12 mouse cellular contexts compared by ENCODE assay signal in the genomic region with DNA sequence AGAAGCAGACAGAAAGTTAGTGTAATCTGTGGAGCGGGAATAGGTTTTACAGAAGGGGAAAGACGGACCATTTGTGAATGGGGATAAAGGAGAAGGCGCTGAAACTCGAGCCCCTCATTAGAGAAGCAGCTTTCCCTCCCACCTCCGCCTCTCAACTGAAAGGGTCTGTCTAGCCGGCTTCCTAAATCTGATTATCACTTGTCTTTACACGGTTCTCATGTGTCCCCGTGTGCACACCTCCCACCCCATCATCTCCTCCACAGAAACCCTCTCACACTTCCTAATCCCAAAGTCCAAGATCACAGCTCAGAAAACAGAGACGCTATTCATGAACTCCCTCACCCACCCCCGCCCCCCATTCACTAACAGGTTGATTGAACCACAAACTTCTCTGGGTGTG. TPM values are rescaled to one million over a fixed set of nuclear protein-coding genes. Genes with fewer than 3 reads are reported as not detected.
DNase-seq lines count a peak whose midpoint lies in the region; ATAC-seq and TF ChIP-seq lines count a peak whose summit lies in the region.
"Had no signal": no experiment of that assay in that cellular context is flagged by ENCODE, and none has a peak within 500 bp of the region (broad histone marks: within the 10 kb centered on the region; RNA-seq: fewer than 3 reads in every experiment).

No protein-coding gene starts in this region.

- no peaks in the 10 kb centered on the region for H3K9me3 ChIP-seq in heart, postnatal 0 days (replicated peaks; ENCODE audit: control insufficient read depth, low read length)
- no peaks in the 10 kb centered on the region for H3K9me3 ChIP-seq in midbrain, embryonic 12.5 days
- H3K9me3 ChIP-seq in midbrain, embryonic 15.5 days, result no peaks in the 10 kb centered on the region
- H3K9me3 ChIP-seq in forebrain, embryonic 15.5 days, result no peaks in the 10 kb centered on the region
- H3K9me3 ChIP-seq in stomach, embryonic 15.5 days, result no peaks in the 10 kb centered on the region

- WGBS in heart, postnatal 0 days, result 25% methylated on average over 10 of the region's 10 CpGs
- WGBS in midbrain, embryonic 12.5 days, result 8% methylated on average over 10 of the region's 10 CpGs
- 10% methylated on average over 10 of the region's 10 CpGs for WGBS in midbrain, embryonic 15.5 days
- WGBS in forebrain, embryonic 15.5 days, result 3% methylated on average over 10 of the region's 10 CpGs
- WGBS in stomach, embryonic 15.5 days, result 16% methylated on average over 10 of the region's 10 CpGs

- no peak for TF ChIP-seq EP300 in heart, postnatal 0 days (IDR thresholded peaks at IDR 0.05; ENCODE audit: low read depth)

- H3K4me1 ChIP-seq in heart, postnatal 0 days (ENCODE audit: control insufficient read depth, insufficient read depth), result peaks cover 36% of the 10 kb centered on the region
- H3K4me1 ChIP-seq in midbrain, embryonic 12.5 days, result peaks cover 66% of the 10 kb centered on the region
- peaks cover 46% of the 10 kb centered on the region for H3K4me1 ChIP-seq in midbrain, embryonic 15.5 days
- H3K4me1 ChIP-seq in forebrain, embryonic 15.5 days, result peaks cover 75% of the 10 kb centered on the region
- peaks cover 17% of the 10 kb centered on the region for H3K4me1 ChIP-seq in stomach, embryonic 15.5 days

- H3K36me3 ChIP-seq in heart, postnatal 0 days (replicated peaks; ENCODE audit: control insufficient read depth, insufficient read depth, low read length), result peaks cover 11% of the 10 kb centered on the region
- peaks cover 26% of the 10 kb centered on the region for H3K36me3 ChIP-seq in midbrain, embryonic 12.5 days
- no peaks in the 10 kb centered on the region for H3K36me3 ChIP-seq in midbrain, embryonic 15.5 days (replicated peaks)
- peaks cover 10% of the 10 kb centered on the region for H3K36me3 ChIP-seq in forebrain, embryonic 15.5 days
- no peaks in the 10 kb centered on the region for H3K36me3 ChIP-seq in stomach, embryonic 15.5 days

- no peak for DNase-seq in heart, postnatal 0 days (ENCODE audit: low spot score)
- DNase-seq in heart, adult 9 months (ENCODE audit: low spot score in 2 of 2), result no peak
- DNase-seq in right cerebral cortex, adult 18-20 months, result no peak
- no peak for DNase-seq in layer of hippocampus, adult 9-10 months (ENCODE audit: low spot score)
- DNase-seq: kidney, adult 2 months; left cerebral cortex, postnatal 4 days; lung, postnatal 4 days; spleen, adult 18-20 months had no signal

- peak overlapping the region; percentile 18 for H3K27ac ChIP-seq in heart, postnatal 0 days (ENCODE audit: low read depth)
- no peak overlapping the region for H3K27ac ChIP-seq in midbrain, embryonic 12.5 days (replicated peaks)
- H3K27ac ChIP-seq in midbrain, embryonic 15.5 days, result no peak overlapping the region
- peak overlapping the region; percentile 53 for H3K27ac ChIP-seq in forebrain, embryonic 15.5 days (replicated peaks)
- H3K27ac ChIP-seq in stomach, embryonic 15.5 days, result peak overlapping the region; percentile 33; the same call in 1 of the 2 replicates

- no peaks in the 10 kb centered on the region for H3K27me3 ChIP-seq in heart, postnatal 0 days (ENCODE audit: control insufficient read depth, insufficient read depth, low read length)
- H3K27me3 ChIP-seq in midbrain, embryonic 12.5 days, result 0 out of 2 replicates have a peak, but pooled peaks cover 4% of the 10 kb centered on the region
- no peaks in the 10 kb centered on the region for H3K27me3 ChIP-seq in midbrain, embryonic 15.5 days (replicated peaks)
- H3K27me3 ChIP-seq in forebrain, embryonic 15.5 days, result no peaks in the 10 kb centered on the region
- H3K27me3 ChIP-seq in stomach, embryonic 15.5 days (replicated peaks), result no peaks in the 10 kb centered on the region

- no peak overlapping the region for H3K9ac ChIP-seq in heart, postnatal 0 days (replicated peaks; ENCODE audit: low read depth, low read length)
- no peak overlapping the region for H3K9ac ChIP-seq in midbrain, embryonic 12.5 days (replicated peaks)
- H3K9ac ChIP-seq in midbrain, embryonic 15.5 days, result no peak overlapping the region
- no peak overlapping the region for H3K9ac ChIP-seq in forebrain, embryonic 15.5 days (replicated peaks)
- no peak overlapping the region for H3K9ac ChIP-seq in stomach, embryonic 15.5 days

- TF ChIP-seq CTCF in heart, postnatal 0 days (IDR thresholded peaks at IDR 0.05; ENCODE audit: low read depth), result no peak

- H3K4me2 ChIP-seq in heart, postnatal 0 days (ENCODE audit: low read depth, low read length), result no peak overlapping the region
- H3K4me2 ChIP-seq in midbrain, embryonic 12.5 days (replicated peaks), result peak overlapping the region; percentile 24; the same call in 1 of the 2 replicates
- H3K4me2 ChIP-seq in midbrain, embryonic 15.5 days, result no peak overlapping the region
- H3K4me2 ChIP-seq in forebrain, embryonic 15.5 days (replicated peaks), result 0 out of 2 replicates have a peak overlapping the region, but pooled peaks have one; percentile 1
- no peak overlapping the region for H3K4me2 ChIP-seq in stomach, embryonic 15.5 days

- H3K4me3 ChIP-seq in heart, postnatal 0 days (ENCODE audit: low read depth, low read length), result no peak overlapping the region
- H3K4me3 ChIP-seq in midbrain, embryonic 12.5 days, result no peak overlapping the region
- H3K4me3 ChIP-seq in midbrain, embryonic 15.5 days, result no peak overlapping the region
- no peak overlapping the region for H3K4me3 ChIP-seq in forebrain, embryonic 15.5 days
- H3K4me3 ChIP-seq in stomach, embryonic 15.5 days (replicated peaks), result no peak overlapping the region

- no peak for ATAC-seq in heart, postnatal 0 days (ENCODE audit: insufficient read depth, low read depth)
- peak; percentile 83 for ATAC-seq in midbrain, embryonic 12.5 days (ENCODE audit: low FRiP score, low read depth)
- ATAC-seq in midbrain, embryonic 15.5 days (replicated peaks), result no peak
- ATAC-seq in forebrain, embryonic 15.5 days (replicated peaks), result peak; percentile 52; the same call in 1 of the 2 replicates
- no peak; the same call in 1 of the 2 replicates for ATAC-seq in stomach, embryonic 15.5 days (ENCODE audit: insufficient read depth, low FRiP score, low read depth)

RNA-seq across cellular contexts. Expression of a gene that starts 21.5 kb away (rescaled TPM):
- 31.3 and 42.9 TPM in 2 replicates for total RNA-seq in heart, postnatal 0 days (2014; rRNA removed; ENCODE audit: low replicate concordance)
- polyA plus RNA-seq in heart, postnatal 0 days (2015; fragmentation: Nextera tagmentation; extraction: Ambion mirVana), result 15.7 and 17.1 TPM in 2 replicates
- 73.7 TPM in 2 replicates for polyA plus RNA-seq in midbrain, embryonic 12.5 days (2016; fragmentation: Nextera tagmentation; extraction: Ambion mirVana)
- polyA plus RNA-seq in midbrain, embryonic 15.5 days (2015; fragmentation: Nextera tagmentation; extraction: Ambion mirVana), result 83.0 and 88.2 TPM in 2 replicates
- 87.4 and 90.5 TPM in 2 replicates for polyA plus RNA-seq in forebrain, embryonic 15.5 days (2015; fragmentation: Nextera tagmentation; extraction: Ambion mirVana)
- 35.1 and 36.2 TPM in 2 replicates for polyA plus RNA-seq in stomach, embryonic 15.5 days (2015; fragmentation: Nextera tagmentation; extraction: Ambion mirVana)

Comparison
In these comparisons a context has a peak if more than half of its experiments do, and no peak if none do; other contexts are left out.
1. ATAC-seq: peak in midbrain, embryonic 12.5 days (single experiment) and forebrain, embryonic 15.5 days (single experiment); none in heart, postnatal 0 days (single experiment), midbrain, embryonic 15.5 days (single experiment) and stomach, embryonic 15.5 days (single experiment).
2. H3K4me2 ChIP-seq: peak in midbrain, embryonic 12.5 days (single experiment) and forebrain, embryonic 15.5 days (single experiment); none in heart, postnatal 0 days (single experiment), midbrain, embryonic 15.5 days (single experiment) and stomach, embryonic 15.5 days (single experiment).
3. H3K27ac ChIP-seq: peak in heart, postnatal 0 days (single experiment), forebrain, embryonic 15.5 days (single experiment) and stomach, embryonic 15.5 days (single experiment); none in midbrain, embryonic 12.5 days (single experiment) and midbrain, embryonic 15.5 days (single experiment).